Mouse (Mus musculus) kidney, embryonic 14.5 days (tissue): ENCODE measurements around the gene Pros1. TPM values are rescaled to one million over a fixed set of nuclear protein-coding genes. Genes with fewer than 3 reads are reported as not detected.

Source experiments
- ATAC-seq: fragments of 200-750 bp; cut with Nextera tagmentation; 2 replicates; pipeline ENCODE4 v1.8.0; 2017; ENCODE audit warnings: moderate number of reproducible peaks, mild to moderate bottlenecking, moderate TSS enrichment, moderate library complexity; ENCODE audit not compliant: low FRiP score, low TSS enrichment
- H3K27ac ChIP-seq: fragments of 300-500 bp; sonication (generic); 2 replicates; pipeline ENCODE4 v1.5.1; 2014; ENCODE audit warnings: low read depth, mild to moderate bottlenecking, low read length, moderate library complexity, mixed read lengths
- H3K27me3 ChIP-seq: fragments of 300-500 bp; sonication (generic); 2 replicates; pipeline ENCODE4 v1.6.1; 2014; ENCODE audit warnings: mild to moderate bottlenecking, low read length; ENCODE audit not compliant: control insufficient read depth, insufficient read depth
- H3K36me3 ChIP-seq: fragments of 300-500 bp; sonication (generic); 2 replicates; pipeline ENCODE4 v1.6.1; 2014; ENCODE audit warnings: low read length, mixed read lengths; ENCODE audit not compliant: control insufficient read depth, insufficient read depth
- H3K4me1 ChIP-seq: fragments of 300-500 bp; sonication (generic); 2 replicates; pipeline ENCODE4 v1.6.1; 2014; ENCODE audit warnings: low read length, mixed read lengths; ENCODE audit not compliant: control insufficient read depth, insufficient read depth
- H3K4me2 ChIP-seq: fragments of 300-500 bp; sonication (generic); replicated peaks from 2 replicates; pipeline ENCODE4 v1.6.1; 2014; ENCODE audit warnings: low read depth, mild to moderate bottlenecking, low read length
- H3K4me3 ChIP-seq: fragments of 300-500 bp; sonication (generic); 2 replicates; pipeline ENCODE4 v1.5.1; 2014; ENCODE audit warnings: mild to moderate bottlenecking, low read length
- H3K9ac ChIP-seq: fragments of 300-500 bp; sonication (generic); 2 replicates; pipeline ENCODE4 v1.6.1; 2014; ENCODE audit warnings: low read depth, mild to moderate bottlenecking, low read length, moderate library complexity
- H3K9me3 ChIP-seq: fragments of 300-500 bp; sonication (generic); 2 replicates; pipeline ENCODE4 v1.6.1; 2016; ENCODE audit warnings: low read length; ENCODE audit not compliant: control insufficient read depth
- whole genome bisulfite sequencing: fragments of 180-500 bp; shearing (Covaris S2); extraction: QIAGEN DNeasy Blood & Tissue Kit; methylation state at CpG from one replicate; pipeline ENCODE4 v1.1.7; 2014; 5-methylcytosine and 5-hydroxymethylcytosine counted together
- polyA plus RNA-seq: library from polyadenylated mRNA; unstranded; fragments of >200 nt; fragmentation: Nextera tagmentation; extraction: Ambion mirVana; gene quantifications from 2 replicates; pipeline ENCODE4 v1.2.1, GENCODE M21; 2014

Pros1 gene
- 12.7 and 28.9 TPM in 2 replicates for polyA plus RNA-seq

DNA sequence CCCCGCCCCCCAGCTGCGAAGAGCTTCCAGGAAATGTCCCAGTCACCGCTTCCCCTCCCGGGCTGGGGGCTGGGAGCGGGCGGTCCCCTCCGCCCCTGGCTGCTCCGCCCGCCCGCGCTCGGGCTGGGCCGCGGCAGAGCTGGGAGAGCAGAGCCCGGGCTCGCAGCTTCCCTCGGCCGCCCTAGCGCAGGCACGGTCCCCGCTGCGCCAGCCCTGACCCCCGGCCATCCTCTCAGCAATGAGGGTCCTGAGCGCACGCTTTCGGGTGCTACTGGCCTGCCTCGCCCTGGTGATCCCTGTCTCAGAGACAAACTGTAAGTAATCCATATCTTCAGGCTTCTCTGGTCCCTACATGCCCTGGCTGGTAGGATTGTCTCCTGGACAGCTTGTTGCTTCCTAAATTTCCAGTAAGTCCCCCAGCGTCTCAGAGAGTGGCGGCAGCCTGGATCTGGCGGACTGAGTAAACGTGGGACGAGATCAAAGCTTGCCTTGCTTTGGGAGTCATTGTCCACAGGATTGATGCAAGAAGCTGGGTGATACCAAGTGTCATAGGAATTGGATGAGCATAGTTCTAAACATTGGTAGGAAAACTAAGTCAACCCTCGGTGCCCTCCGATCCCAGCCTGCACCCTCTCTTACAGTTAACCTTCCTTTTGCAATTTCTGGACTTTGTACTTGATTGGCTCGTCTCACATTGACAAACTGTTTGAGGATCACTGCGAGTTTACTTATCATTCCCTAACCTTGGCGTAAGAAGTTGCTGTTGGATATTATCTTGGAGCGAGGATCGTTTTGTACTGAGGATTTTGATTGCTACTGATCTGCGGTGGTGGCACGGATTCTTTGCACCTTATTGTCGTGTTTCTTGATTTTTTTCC lies at the start of gene Pros1:
TSS of gene Pros1 (plus strand) at position 117 of the 878 bp plus-strand sequence.
- H3K27ac ChIP-seq = 0 out of 2 replicates have a peak within 1 kb of the TSS, but pooled peaks have one; percentile 31
- WGBS = 5% methylated on average over 40 of the region's 42 CpGs
- H3K9me3 ChIP-seq = no peaks in the 10 kb centered on the region
- H3K36me3 ChIP-seq = no peaks in the 10 kb centered on the region
- H3K4me1 ChIP-seq = no peaks in the 10 kb centered on the region
- ATAC-seq = peak; percentile 96
- peak within 1 kb of the TSS; percentile 71 for H3K4me2 ChIP-seq
- H3K9ac ChIP-seq = peak within 1 kb of the TSS; percentile 71
- peak within 1 kb of the TSS; percentile 48 for H3K4me3 ChIP-seq
- no peaks in the 10 kb centered on the region for H3K27me3 ChIP-seq

DNA sequence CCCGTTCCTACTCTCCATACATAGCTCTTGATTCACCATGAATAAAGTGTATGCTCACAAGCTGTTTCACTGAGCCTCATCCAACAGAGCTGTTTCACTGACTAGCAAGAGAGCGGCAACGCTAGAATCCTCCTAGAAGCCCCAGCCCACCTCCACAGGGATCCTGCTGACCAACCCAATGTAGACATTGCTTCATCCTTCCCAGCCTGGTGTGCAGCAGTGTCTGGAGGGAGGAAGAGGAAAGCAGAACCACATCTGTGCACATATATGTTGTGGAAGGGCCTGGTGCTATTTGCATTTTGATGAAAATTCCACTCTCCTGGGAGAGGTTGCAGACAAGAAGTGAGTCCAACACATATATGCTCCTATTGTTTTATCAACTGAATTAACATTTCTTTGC lies 49.5 kb upstream of the Pros1 start:
- no peak overlapping the region for H3K9ac ChIP-seq
- peaks cover 16% of the 10 kb centered on the region; the same call in 1 of the 2 replicates for H3K36me3 ChIP-seq
- H3K4me3 ChIP-seq = no peak overlapping the region
- H3K9me3 ChIP-seq = no peaks in the 10 kb centered on the region
- no peak overlapping the region for H3K27ac ChIP-seq
- ATAC-seq = no peak
- no peak overlapping the region for H3K4me2 ChIP-seq
- 94% methylated on average over 3 of the region's 3 CpGs for WGBS
- H3K4me1 ChIP-seq = no peaks in the 10 kb centered on the region
- no peaks in the 10 kb centered on the region for H3K27me3 ChIP-seq

GRCm38 (mm10) chr16:62807249-62807979 lies 46.7 kb upstream of the Pros1 start:
- H3K9ac ChIP-seq = no peak overlapping the region
- H3K4me2 ChIP-seq = no peak overlapping the region
- no peak overlapping the region for H3K27ac ChIP-seq
- H3K9me3 ChIP-seq = no peaks in the 10 kb centered on the region
- no peaks in the 10 kb centered on the region for H3K4me1 ChIP-seq
- no peak overlapping the region for H3K4me3 ChIP-seq
- H3K36me3 ChIP-seq = peaks cover 4% of the 10 kb centered on the region; the same call in 1 of the 2 replicates
- 62% methylated on average over 8 of the region's 8 CpGs for WGBS
- peak; percentile 46; the same call in 1 of the 2 replicates for ATAC-seq
- H3K27me3 ChIP-seq = no peaks in the 10 kb centered on the region

DNA sequence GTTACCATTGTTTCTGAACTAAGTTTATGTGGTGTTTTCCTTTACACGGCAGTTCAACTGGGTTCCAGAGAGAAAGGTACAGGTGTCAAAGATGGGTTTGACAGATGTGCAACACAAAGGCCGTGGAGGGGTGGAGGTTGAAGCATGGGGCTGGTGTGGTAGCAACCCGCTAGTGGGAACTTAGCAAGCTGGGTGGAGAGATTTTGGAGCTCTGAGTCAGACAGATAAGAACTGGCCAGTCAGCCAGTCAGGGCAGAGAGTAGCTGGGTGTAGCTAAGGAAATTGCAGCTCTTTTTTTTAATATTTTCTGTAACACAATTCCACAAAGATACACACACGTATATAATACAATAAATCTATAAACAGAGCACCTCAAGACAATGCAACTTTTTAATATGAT lies 43.3 kb upstream of the Pros1 start:
- no peak overlapping the region for H3K4me2 ChIP-seq
- no peak overlapping the region for H3K27ac ChIP-seq
- no peak overlapping the region for H3K4me3 ChIP-seq
- 88% methylated on average over 4 of the region's 4 CpGs for WGBS
- H3K27me3 ChIP-seq = no peaks in the 10 kb centered on the region
- H3K4me1 ChIP-seq = no peaks in the 10 kb centered on the region
- ATAC-seq = no peak
- H3K9ac ChIP-seq = no peak overlapping the region
- H3K9me3 ChIP-seq = no peaks in the 10 kb centered on the region
- H3K36me3 ChIP-seq = no peaks in the 10 kb centered on the region

- Histone ChIP-seq H3K4me2 (no peak overlapping the region), H3K36me3 (no peaks in the 10 kb centered on the region), H3K27me3 (no peaks in the 10 kb centered on the region), H3K4me1 (no peaks in the 10 kb centered on the region), H3K9ac (no peak overlapping the region), H3K4me3 (no peak overlapping the region), H3K27ac (no peak overlapping the region), H3K9me3 (no peaks in the 10 kb centered on the region)
- no peak for ATAC-seq
- WGBS = 90% methylated on average over 5 of the region's 5 CpGs
Observed at GRCm38 (mm10) chr16:62813790-62814189, 40.3 kb upstream of the Pros1 start.

DNA sequence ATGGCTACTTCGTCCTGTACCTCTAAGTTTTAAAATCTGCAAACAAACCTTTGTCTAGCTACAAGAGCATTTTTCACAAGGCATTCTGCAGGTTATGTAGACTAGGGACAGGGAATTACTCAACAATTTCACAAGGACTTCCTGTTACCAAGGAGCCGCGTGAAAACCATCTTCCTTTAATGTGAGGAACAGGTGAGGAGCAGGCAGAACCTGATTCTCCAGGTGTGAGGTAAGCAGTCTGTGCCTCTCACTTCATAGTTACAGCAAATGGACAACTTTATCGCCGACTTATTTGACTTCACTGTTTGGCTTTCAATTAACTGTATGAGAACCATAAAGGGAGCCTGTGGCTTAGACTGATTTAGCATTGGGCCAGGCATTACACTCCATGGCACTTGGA lies 39.6 kb upstream of the Pros1 start, which contains the start of gene Stx19:
TSS of gene Stx19 (plus strand) at position 186 of the 400 bp plus-strand sequence.
- Histone ChIP-seq H3K9ac (no peak within 1 kb of the TSS), H3K4me2 (no peak within 1 kb of the TSS), H3K36me3 (no peaks in the 10 kb centered on the region), H3K9me3 (no peaks in the 10 kb centered on the region), H3K4me1 (no peaks in the 10 kb centered on the region), H3K27me3 (no peaks in the 10 kb centered on the region), H3K4me3 (no peak within 1 kb of the TSS), H3K27ac (no peak within 1 kb of the TSS)
- WGBS = 86% methylated on average over 5 of the region's 5 CpGs
- ATAC-seq = no peak

DNA sequence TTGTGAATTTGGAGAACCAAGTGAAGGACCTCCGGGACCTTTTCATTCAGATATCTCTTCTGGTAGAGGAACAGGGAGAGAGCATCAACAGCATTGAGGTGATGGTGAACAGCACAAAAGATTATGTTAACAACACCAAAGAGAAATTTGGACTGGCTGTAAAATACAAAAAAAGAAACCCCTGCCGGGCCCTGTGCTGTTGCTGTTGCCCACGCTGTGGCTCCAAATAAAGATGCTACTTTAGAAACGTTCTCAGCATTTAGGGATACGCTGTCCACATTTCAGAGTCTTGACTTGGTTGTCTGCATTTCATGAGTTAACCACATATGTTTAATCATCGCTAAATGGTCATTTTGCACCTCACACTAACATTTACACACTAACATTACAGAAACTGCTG lies 31.6 kb upstream of the Pros1 start:
- Histone ChIP-seq H3K4me1 (no peaks in the 10 kb centered on the region), H3K4me3 (no peak overlapping the region), H3K9me3 (no peaks in the 10 kb centered on the region), H3K9ac (no peak overlapping the region), H3K27ac (no peak overlapping the region), H3K36me3 (no peaks in the 10 kb centered on the region), H3K27me3 (no peaks in the 10 kb centered on the region), H3K4me2 (no peak overlapping the region)
- WGBS = 93% methylated on average over 6 of the region's 6 CpGs
- ATAC-seq = no peak

- ATAC-seq = peak; percentile 12; the same call in 1 of the 2 replicates
- H3K4me3 ChIP-seq = no peak overlapping the region
- H3K27ac ChIP-seq = no peak overlapping the region
- no peak overlapping the region for H3K9ac ChIP-seq
- H3K4me1 ChIP-seq = no peaks in the 10 kb centered on the region
- WGBS = 78% methylated on average over 12 of the region's 12 CpGs
- no peaks in the 10 kb centered on the region for H3K9me3 ChIP-seq
- H3K4me2 ChIP-seq = no peak overlapping the region
- no peaks in the 10 kb centered on the region for H3K36me3 ChIP-seq
- H3K27me3 ChIP-seq = no peaks in the 10 kb centered on the region
Observed at GRCm38 (mm10) chr16:62826156-62827001, 27.7 kb upstream of the Pros1 start.
